Mouse (Mus musculus) gastrocnemius, postnatal 36 days (tissue): ENCODE results near the gene Olfr1338. TPM values are rescaled to one million over a fixed set of nuclear protein-coding genes. Genes with fewer than 3 reads are reported as not detected.
"Not testable (repeated sequence)": the region's sequence is repeated elsewhere in the genome, so short reads cannot be mapped to it uniquely, and the experiment has no call there.

Experiments used
- DNase-seq, 2 experiments: peaks; one replicate each; pipeline ENCODE4 v3.0.0; 2022
- intact Hi-C: fragments of 180-260 bp; cut with DNase I; formaldehyde crosslinking; loops from one replicate; pipeline ENCODE4 v1.15.1; 2025
- long read RNA-seq, 2 experiments: library from polyadenylated mRNA; stranded (forward); transcript quantifications; one replicate each; pipeline ENCODE4 v2.0.0; 2021
- total RNA-seq, 2 experiments: library from RNA; stranded (reverse); gene quantifications; 2 replicates each; pipeline ENCODE4 v1.2.3; 2021

Olfr1338 gene
- total RNA-seq: not detected
- long read RNA-seq, experiment 1: 0 reads
- long read RNA-seq, experiment 2: 0 reads

DNA sequence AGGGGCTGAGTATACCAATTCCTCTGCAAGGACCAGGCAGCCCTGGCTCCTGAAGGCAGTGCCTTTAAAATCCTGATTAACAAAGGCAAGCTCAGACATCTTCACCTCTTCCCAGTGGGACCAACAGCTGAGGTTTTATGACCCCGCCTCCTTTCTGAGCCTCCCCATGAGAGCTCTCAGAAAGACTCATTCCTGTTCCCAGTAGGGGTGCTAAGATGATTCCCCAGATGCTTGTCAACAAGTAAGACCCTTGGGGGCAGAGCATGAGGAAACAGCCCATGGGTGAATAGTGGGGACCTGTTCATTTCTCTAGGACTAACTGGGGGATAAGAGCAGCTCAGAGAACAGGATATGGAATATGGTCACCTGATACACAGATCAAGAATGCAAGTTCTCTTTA is at the start of gene Olfr1338:
TSS of gene Olfr1338 (minus strand) at position 101 of the 400 bp plus-strand sequence.
- DNase-seq: no peak
- intact Hi-C loops: no loop called here

DNA sequence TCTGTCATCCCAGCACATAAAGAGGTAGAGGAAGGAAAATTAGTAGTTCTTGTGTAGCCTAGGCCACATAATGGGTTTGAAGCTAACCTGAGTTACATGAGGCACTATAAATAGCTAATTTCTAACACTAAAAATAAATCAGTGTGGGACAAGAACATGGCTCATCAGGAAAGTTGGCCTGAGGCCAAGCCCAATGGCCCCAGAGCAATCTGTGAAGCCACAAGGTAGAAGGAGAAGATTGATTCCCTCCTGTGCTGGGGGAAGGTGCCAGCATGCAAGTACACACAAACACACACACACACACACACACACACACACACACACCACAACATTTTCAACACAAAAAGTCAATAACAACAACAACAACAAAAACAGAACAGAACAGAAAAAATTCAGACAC is 34.3 kb upstream of the Olfr1338 start:
- intact Hi-C loops, DNase-seq: not testable (repeated sequence)

DNA sequence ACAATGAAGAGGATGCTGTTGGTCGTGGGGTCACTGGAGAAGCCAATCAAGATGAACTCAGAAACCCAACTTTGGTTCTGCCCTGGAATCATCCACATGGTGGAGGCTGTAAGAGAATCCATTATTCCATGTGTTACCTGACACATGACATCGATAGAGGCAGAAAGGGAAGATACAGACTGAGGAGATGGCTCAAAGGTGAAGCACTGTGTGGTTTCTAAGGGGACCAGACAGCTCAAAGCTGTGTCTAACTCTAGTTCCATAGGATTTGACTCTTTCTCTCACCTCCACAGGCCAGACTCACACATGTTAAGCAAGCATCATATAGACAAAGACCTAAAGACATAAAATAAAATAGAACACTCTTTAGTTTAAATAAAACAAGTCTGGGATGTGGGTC is 23.9 kb upstream of the Olfr1338 start, which contains the start of gene Olfr1337:
TSS of gene Olfr1337 (minus strand) at position 101 of the 400 bp plus-strand sequence.
- DNase-seq: no peak
- intact Hi-C loops: no loop called here

DNA sequence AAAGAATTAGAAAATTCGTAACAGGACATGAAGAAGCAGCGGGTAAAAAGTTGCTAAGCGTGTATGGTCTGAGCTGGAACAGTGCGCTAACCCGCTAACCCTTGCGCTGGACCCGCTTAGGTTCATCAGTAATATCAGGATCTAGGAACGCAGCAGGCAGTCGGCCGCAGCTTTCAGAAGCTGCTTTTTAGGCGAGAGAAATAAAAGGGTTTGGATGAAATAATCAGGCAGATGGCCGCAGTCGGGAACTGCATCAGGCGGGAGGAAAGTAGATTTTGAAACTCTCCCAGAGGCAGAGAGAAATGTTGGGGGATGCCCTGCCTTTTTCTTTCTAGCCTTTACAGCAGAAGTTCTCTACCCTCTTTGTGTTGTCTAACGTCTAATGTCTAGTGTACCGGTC is 16.7 kb downstream of the Olfr1338 start:
- intact Hi-C loops: no loop called here
- no peak for DNase-seq

DNA sequence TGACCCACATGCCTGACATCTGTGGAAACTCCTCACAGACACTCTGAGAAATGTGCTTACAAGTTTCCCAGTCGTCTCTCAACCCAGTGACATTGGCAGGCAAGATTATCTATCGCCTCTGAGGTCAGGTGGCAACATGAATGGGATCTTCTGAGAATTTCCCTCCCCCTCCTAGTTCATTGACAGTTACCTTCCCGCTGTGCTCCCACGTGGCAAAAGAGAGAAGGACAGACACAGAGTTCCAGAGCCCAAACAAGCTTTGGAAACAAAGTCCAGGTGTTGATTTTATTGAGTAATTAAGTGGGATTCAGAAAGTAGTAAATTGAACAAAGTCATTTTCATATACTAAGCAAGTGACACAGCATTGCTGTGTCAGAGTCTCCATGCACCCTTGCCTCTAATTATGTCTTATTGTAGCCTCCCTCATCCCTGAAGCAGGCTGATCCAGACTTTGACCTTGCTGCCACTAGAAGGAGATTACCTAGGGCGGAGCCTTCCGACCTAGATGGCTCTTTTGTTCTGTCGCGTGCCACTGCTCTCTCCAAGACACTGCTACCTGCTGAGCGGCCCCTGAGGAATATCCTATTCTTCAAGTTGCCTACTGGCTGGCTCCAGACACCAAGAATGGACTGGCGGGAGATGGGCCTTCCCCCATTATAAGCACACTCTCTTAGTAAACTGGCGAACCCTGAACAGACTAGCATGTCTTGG is 17.4 kb downstream of the Olfr1338 start:
- intact Hi-C loops: no loop called here
- DNase-seq: no peak

DNA sequence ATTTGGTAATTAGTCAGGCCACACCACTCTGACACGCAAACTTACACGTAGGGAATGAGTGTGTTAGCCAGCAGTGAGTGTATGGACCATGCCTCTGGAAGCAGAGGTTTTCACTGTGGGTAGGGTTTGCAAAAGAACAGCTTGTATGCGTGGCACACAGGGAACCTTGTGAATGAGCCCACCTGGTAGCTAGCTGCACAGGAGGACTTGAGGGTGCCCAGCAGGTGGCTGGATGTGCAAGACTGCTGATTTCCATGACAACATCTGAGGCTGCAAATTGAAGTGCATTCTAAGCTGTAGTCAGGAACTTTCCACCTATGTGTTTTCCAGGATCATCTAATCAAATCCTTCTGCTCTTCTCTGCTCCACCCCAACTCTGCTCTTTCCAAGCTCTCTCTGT is 19.0 kb downstream of the Olfr1338 start:
- intact Hi-C loops: no loop called here

DNA sequence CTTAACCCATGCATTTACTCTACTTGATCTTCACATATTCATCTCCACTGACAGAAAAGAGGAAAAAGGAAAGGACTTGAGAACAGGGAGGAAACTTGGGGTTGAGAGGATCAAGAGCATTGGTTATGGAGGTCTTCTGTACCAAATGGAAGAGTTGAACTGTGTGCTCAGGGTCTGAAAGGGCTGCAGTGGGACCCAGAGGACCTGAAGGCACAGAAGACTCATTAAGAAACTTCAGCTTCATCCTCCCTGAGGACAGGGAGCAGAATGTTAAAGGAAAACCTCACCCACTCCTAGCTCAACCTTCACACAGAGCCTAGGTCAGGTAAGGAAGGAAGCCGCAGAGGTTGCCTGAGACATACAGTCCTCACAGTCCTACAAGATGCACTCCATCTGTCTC is 26.7 kb downstream of the Olfr1338 start, which contains the start of gene Olfr1339:
TSS of gene Olfr1339 (plus strand) at position 301 of the 400 bp plus-strand sequence.
- no peak for DNase-seq
- intact Hi-C loops: no loop called here

More for the DNA sequence above, 19.0 kb downstream of the Olfr1338 start:
- no peak for DNase-seq

DNA sequence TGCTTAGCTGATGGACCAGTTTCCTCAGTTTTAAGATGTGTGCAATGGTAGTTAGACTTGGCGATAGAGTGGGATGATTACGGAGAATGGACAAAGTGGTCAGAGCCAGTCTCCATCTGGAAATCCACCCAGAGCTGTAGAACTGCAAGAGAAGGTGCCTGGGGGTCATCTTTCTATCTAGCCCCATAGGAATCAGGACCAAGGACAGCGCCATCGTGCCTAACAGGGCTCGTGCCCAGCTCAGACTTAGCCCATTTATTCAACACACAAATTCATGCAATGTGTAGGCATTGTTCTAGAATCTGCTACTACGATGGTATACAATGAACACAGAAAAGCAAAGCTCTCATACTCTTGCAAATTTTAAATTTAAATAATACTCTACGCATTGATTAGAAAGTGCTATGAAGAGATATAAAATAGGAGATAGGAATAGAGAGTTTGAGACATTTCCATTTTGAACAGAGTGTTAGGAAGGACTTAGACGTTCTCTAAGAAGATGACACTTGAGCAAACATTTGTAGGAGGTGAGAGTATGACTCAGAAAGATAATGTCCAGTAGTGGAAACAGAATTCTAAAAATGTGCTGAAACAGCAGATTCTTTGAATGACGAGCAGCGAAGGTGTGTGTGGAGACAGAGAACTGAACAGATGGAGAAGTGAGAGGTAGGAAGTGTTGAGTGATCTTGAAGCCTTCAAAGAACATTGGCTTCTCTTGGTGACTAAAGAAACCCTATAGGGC is 36.6 kb downstream of the Olfr1338 start:
- DNase-seq: no peak
- intact Hi-C loops: no loop called here

DNA sequence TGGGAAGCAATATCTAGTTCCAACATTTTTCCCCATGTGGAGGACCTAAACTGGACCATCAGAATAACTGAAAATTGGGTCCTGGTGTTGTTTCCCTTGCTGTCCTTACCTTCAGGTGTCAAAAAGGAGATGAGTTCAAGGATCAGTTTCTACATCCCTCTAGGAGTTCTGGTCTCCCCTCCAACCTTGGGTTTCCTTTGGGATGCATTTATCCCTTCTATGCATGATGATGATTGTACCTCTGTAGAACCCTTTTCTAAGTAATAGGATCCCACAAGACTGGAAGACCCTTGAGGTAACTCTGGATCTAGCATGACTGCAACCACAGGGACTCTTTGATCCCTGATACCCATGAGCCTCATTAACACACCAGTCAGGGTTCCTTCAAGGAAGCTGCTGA is 38.7 kb downstream of the Olfr1338 start, which contains the start of gene Olfr1340:
TSS of gene Olfr1340 (plus strand) at position 301 of the 400 bp plus-strand sequence.
- DNase-seq: no peak
- intact Hi-C loops: no loop called here

DNA sequence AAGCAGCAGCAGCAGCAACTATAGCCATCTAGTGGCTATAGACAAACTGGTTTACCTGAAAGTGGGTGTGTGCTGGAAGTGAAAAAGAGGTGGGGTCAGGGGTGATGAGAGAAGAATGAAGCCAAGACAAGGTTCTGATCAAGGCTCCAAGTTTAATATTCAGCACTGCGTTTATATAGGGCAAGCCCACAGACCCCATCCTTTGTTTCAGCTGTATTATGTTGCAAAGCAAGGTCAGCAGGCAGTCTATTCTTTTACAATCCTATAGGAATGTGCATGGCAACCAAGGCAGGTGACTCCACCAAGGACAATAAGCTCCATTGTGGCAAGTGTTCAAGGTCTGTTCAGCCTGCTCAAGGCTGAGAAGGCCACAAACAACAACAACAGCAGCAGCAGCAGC is 46.9 kb downstream of the Olfr1338 start:
- intact Hi-C loops: no loop called here
- no peak for DNase-seq

DNA sequence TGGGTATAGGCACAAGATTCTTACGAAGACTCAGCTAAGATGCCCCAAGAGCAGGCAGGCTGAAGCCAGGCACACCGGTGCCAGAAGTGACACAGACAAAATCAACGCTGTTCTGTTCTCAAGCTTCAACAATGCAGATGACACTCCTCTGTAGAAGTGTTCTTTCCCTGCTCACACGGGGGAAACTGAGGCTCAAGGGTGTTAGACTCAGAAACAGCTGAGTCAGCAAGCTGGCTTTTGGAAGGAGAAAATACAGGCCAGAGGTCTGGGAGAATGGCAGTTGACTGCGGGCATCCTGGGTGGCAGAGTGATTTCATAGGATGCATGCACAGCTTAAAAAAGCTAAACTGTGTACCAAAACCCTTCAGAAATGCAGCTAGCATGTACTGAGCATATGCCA is 50.5 kb downstream of the Olfr1338 start:
- DNase-seq: no peak
- intact Hi-C loops: no loop called here

DNA sequence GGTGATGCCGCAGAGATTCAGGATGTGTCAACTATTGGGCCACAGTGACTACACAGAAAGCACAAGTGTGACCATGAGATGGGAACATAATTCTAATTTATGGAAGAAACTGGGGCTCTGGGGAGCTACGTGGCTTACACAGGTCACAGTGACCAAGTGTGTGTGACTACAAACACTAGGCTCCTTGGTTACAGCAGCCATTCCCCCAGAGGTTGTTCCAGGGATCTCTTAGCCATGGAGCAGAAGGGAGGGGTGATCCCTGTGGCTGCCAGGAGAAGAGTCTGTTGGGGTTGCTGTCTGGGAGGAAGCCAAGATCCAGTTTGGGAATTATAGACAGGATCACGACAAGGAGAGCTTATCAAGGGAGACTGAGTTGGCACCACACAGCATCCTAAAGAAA is 55.3 kb downstream of the Olfr1338 start, which contains the start of gene Olfr1341:
TSS of gene Olfr1341 (plus strand) at position 301 of the 400 bp plus-strand sequence.
- intact Hi-C loops: no loop called here
- DNase-seq: no peak

Other genes starting within 250 kb of the Olfr1338 start
- gene 2610528J11Rik, start 231.7 kb downstream of the Olfr1338 start, total RNA-seq: not detected
- gene Tmem125, start 214.7 kb downstream of the Olfr1338 start, total RNA-seq: not detected
- gene Cfap57, start 138.0 kb downstream of the Olfr1338 start, total RNA-seq: not detected
- 10 to 100 TPM; 21.7 to 28.9 TPM for gene Ebna1bp2, start 137.9 kb downstream of the Olfr1338 start, total RNA-seq
- gene Olfr62, start 99.8 kb downstream of the Olfr1338 start, total RNA-seq: not detected
- not detected for gene Olfr1342, start 66.0 kb downstream of the Olfr1338 start, total RNA-seq
- gene Olfr1341, start 55.2 kb downstream of the Olfr1338 start, total RNA-seq: not detected
- not detected for gene Olfr1340, start 38.6 kb downstream of the Olfr1338 start, total RNA-seq
- gene Olfr1339, start 26.6 kb downstream of the Olfr1338 start, total RNA-seq: not detected
- not detected for gene Olfr1337, start 23.8 kb upstream of the Olfr1338 start, total RNA-seq
- gene Olfr1335, start 51.2 kb upstream of the Olfr1338 start, total RNA-seq: not detected
- not detected for gene Olfr1333, start 77.5 kb upstream of the Olfr1338 start, total RNA-seq
- gene Olfr1331, start 105.9 kb upstream of the Olfr1338 start, total RNA-seq: not detected
- gene Olfr1330, start 129.9 kb upstream of the Olfr1338 start, total RNA-seq: not detected
- gene Olfr1329, start 158.7 kb upstream of the Olfr1338 start, total RNA-seq: not detected
- gene Olfr1328, start 179.9 kb upstream of the Olfr1338 start, total RNA-seq: not detected
- gene Lao1, start 202.8 kb upstream of the Olfr1338 start, total RNA-seq: under 1 TPM; 0.36 to 0.86 TPM